Mouse (Mus musculus) lung, embryonic 16.5 days (tissue): ENCODE measurements at regions not wholly inside any gene's neighbourhood (a gene's known extent, or its start where the extent isn't known, plus 50 kb on each side); places are given as distances from the start of the nearest gene placed in this dataset.
A peak's percentile ranks its signal among the peaks of the same experiment; 100 is the strongest.

Source experiments
- ATAC-seq: fragments of 200-750 bp; cut with Nextera tagmentation; 2 replicates; pipeline ENCODE4 v1.8.0; 2017; ENCODE audit warnings: low read depth, mild to moderate bottlenecking, moderate library complexity
- H3K27ac ChIP-seq: fragments of 300-500 bp; sonication (generic); 2 replicates; pipeline ENCODE4 v1.5.1; 2014; ENCODE audit warnings: mild to moderate bottlenecking, control low read depth, low read length
- H3K27me3 ChIP-seq: fragments of 300-500 bp; sonication (generic); 2 replicates; pipeline ENCODE4 v1.6.1; 2014; ENCODE audit warnings: low read depth, low read length, mixed read lengths; ENCODE audit not compliant: control insufficient read depth, insufficient read depth
- H3K36me3 ChIP-seq: fragments of 300-500 bp; sonication (generic); 2 replicates; pipeline ENCODE4 v1.6.1; 2014; ENCODE audit warnings: low read length; ENCODE audit not compliant: control insufficient read depth, insufficient read depth
- H3K4me1 ChIP-seq: fragments of 300-500 bp; sonication (generic); replicated peaks from 2 replicates; pipeline ENCODE4 v1.6.1; 2014; ENCODE audit warnings: low read length, mixed read lengths; ENCODE audit not compliant: control insufficient read depth, insufficient read depth
- H3K4me2 ChIP-seq: fragments of 300-500 bp; sonication (generic); 2 replicates; pipeline ENCODE4 v1.6.1; 2014; ENCODE audit warnings: low read depth, low read length, control low read depth
- H3K4me3 ChIP-seq: fragments of 300-500 bp; sonication (generic); 2 replicates; pipeline ENCODE4 v1.5.1; 2014; ENCODE audit warnings: mild to moderate bottlenecking, low read length, control low read depth
- H3K9ac ChIP-seq: fragments of 300-500 bp; sonication (generic); 2 replicates; pipeline ENCODE4 v1.6.1; 2014; ENCODE audit warnings: low read length, control low read depth
- H3K9me3 ChIP-seq: fragments of 300-500 bp; sonication (generic); 2 replicates; pipeline ENCODE4 v1.6.1; 2016; ENCODE audit warnings: low read length; ENCODE audit not compliant: control insufficient read depth
- WGBS: fragments of 180-500 bp; shearing (Covaris S2); extraction: QIAGEN DNeasy Blood & Tissue Kit; methylation state at CpG from one replicate; pipeline ENCODE4 v1.1.7; 2014; 5-methylcytosine and 5-hydroxymethylcytosine counted together

GRCm38 (mm10) chr7:113105359-113105758, 101.9 kb upstream of the Arntl start:
- no peak overlapping the region for H3K4me3 ChIP-seq
- H3K27ac ChIP-seq, result no peak overlapping the region
- no peak overlapping the region for H3K4me2 ChIP-seq
- 44% methylated on average over 1 of the region's 1 CpGs for WGBS
- no peaks in the 10 kb centered on the region for H3K9me3 ChIP-seq
- peaks cover 7% of the 10 kb centered on the region for H3K4me1 ChIP-seq
- H3K27me3 ChIP-seq, result no peaks in the 10 kb centered on the region
- H3K36me3 ChIP-seq, result no peaks in the 10 kb centered on the region
- ATAC-seq, result no peak
- H3K9ac ChIP-seq, result no peak overlapping the region

- Histone ChIP-seq H3K4me1 (peaks cover 7% of the 10 kb centered on the region), H3K36me3 (no peaks in the 10 kb centered on the region), H3K27ac (no peak overlapping the region), H3K4me2 (no peak overlapping the region), H3K9me3 (no peaks in the 10 kb centered on the region), H3K4me3 (no peak overlapping the region), H3K27me3 (no peaks in the 10 kb centered on the region), H3K9ac (no peak overlapping the region)
- no peak for ATAC-seq
- WGBS, result 83% methylated on average over 7 of the region's 7 CpGs
Observed at GRCm38 (mm10) chr7:113106731-113107130, 100.5 kb upstream of the Arntl start.

- no peak overlapping the region for H3K9ac ChIP-seq
- 73% methylated on average over 5 of the region's 5 CpGs for WGBS
- H3K36me3 ChIP-seq, result no peaks in the 10 kb centered on the region
- no peaks in the 10 kb centered on the region for H3K9me3 ChIP-seq
- no peak overlapping the region for H3K27ac ChIP-seq
- ATAC-seq, result no peak
- peaks cover 7% of the 10 kb centered on the region for H3K4me1 ChIP-seq
- no peak overlapping the region for H3K4me2 ChIP-seq
- H3K4me3 ChIP-seq, result no peak overlapping the region
- H3K27me3 ChIP-seq, result no peaks in the 10 kb centered on the region
Observed at GRCm38 (mm10) chr7:113107965-113108364, 99.3 kb upstream of the Arntl start.

- peak; percentile 68 for ATAC-seq
- Histone ChIP-seq H3K4me1 (peaks cover 7% of the 10 kb centered on the region), H3K9ac (no peak overlapping the region), H3K4me3 (no peak overlapping the region), H3K36me3 (no peaks in the 10 kb centered on the region), H3K4me2 (no peak overlapping the region), H3K27me3 (no peaks in the 10 kb centered on the region), H3K27ac (no peak overlapping the region), H3K9me3 (no peaks in the 10 kb centered on the region)
- WGBS, result 40% methylated on average over 7 of the region's 7 CpGs
Observed at GRCm38 (mm10) chr7:113108442-113109000, 98.7 kb upstream of the Arntl start.

GRCm38 (mm10) chr7:113109481-113109880, 97.8 kb upstream of the Arntl start:
- Histone ChIP-seq H3K9ac (no peak overlapping the region), H3K4me1 (peaks cover 7% of the 10 kb centered on the region), H3K27me3 (no peaks in the 10 kb centered on the region), H3K27ac (no peak overlapping the region), H3K36me3 (no peaks in the 10 kb centered on the region), H3K4me2 (no peak overlapping the region), H3K4me3 (no peak overlapping the region), H3K9me3 (no peaks in the 10 kb centered on the region)
- no peak for ATAC-seq

GRCm38 (mm10) chr7:113110867-113111508, 96.3 kb upstream of the Arntl start:
- Histone ChIP-seq H3K27me3 (no peaks in the 10 kb centered on the region), H3K4me1 (peaks cover 7% of the 10 kb centered on the region), H3K27ac (no peak overlapping the region), H3K36me3 (no peaks in the 10 kb centered on the region), H3K9ac (no peak overlapping the region), H3K9me3 (no peaks in the 10 kb centered on the region), H3K4me3 (no peak overlapping the region), H3K4me2 (no peak overlapping the region)
- no peak for ATAC-seq
- WGBS, result 78% methylated on average over 7 of the region's 7 CpGs

GRCm38 (mm10) chr7:113113266-113113893, 93.9 kb upstream of the Arntl start:
- no peak overlapping the region for H3K9ac ChIP-seq
- no peak overlapping the region for H3K4me2 ChIP-seq
- no peak overlapping the region for H3K27ac ChIP-seq
- ATAC-seq, result no peak
- no peak overlapping the region for H3K4me3 ChIP-seq
- H3K27me3 ChIP-seq, result no peaks in the 10 kb centered on the region
- no peaks in the 10 kb centered on the region; the same call in 1 of the 2 replicates for H3K9me3 ChIP-seq
- 53% methylated on average over 10 of the region's 10 CpGs for WGBS
- no peaks in the 10 kb centered on the region for H3K36me3 ChIP-seq
- H3K4me1 ChIP-seq, result peaks cover 6% of the 10 kb centered on the region

- Histone ChIP-seq H3K27me3 (no peaks in the 10 kb centered on the region), H3K4me1 (0 out of 2 replicates have a peak, but pooled peaks cover 3% of the 10 kb centered on the region), H3K27ac (no peak overlapping the region), H3K36me3 (no peaks in the 10 kb centered on the region), H3K9ac (no peak overlapping the region), H3K9me3 (no peaks in the 10 kb centered on the region; the same call in 1 of the 2 replicates), H3K4me2 (no peak overlapping the region), H3K4me3 (no peak overlapping the region)
- WGBS, result 80% methylated on average over 4 of the region's 4 CpGs
- no peak for ATAC-seq
Observed at GRCm38 (mm10) chr7:113117599-113117998, 89.7 kb upstream of the Arntl start.

GRCm38 (mm10) chr7:113121911-113122319, 85.3 kb upstream of the Arntl start:
- no peak overlapping the region for H3K9ac ChIP-seq

More at GRCm38 (mm10) chr7:113121911-113122319, 85.3 kb upstream of the Arntl start:
- Histone ChIP-seq H3K4me1 (0 out of 2 replicates have a peak, but pooled peaks cover 3% of the 10 kb centered on the region), H3K4me2 (no peak overlapping the region), H3K27ac (peak overlapping the region; percentile 71), H3K9me3 (no peaks in the 10 kb centered on the region; the same call in 1 of the 2 replicates), H3K27me3 (no peaks in the 10 kb centered on the region), H3K4me3 (no peak overlapping the region), H3K36me3 (no peaks in the 10 kb centered on the region)
- ATAC-seq, result peak; percentile 95
- 23% methylated on average over 6 of the region's 6 CpGs for WGBS
